ENCODE assay signal across 17 mouse cellular contexts in genomic region chr2:34553580-34554231, GRCm38 (mm10).
DNase-seq lines count a peak whose midpoint lies in the region; ATAC-seq and TF ChIP-seq lines count a peak whose summit lies in the region.
"Had no signal": no experiment of that assay in that cellular context is flagged by ENCODE, and none has a peak within 500 bp of the region (broad histone marks: within the 10 kb centered on the region; RNA-seq: fewer than 3 reads in every experiment).

No protein-coding gene starts in this region.

- no peak overlapping the region for H3K9ac ChIP-seq in lung, embryonic 14.5 days
- no peak overlapping the region for H3K9ac ChIP-seq in heart, embryonic 13.5 days
- no peak overlapping the region for H3K9ac ChIP-seq in stomach, embryonic 14.5 days (replicated peaks; ENCODE audit: low read depth, low read length)
- H3K9ac ChIP-seq: forebrain, embryonic 12.5 days; hindbrain, embryonic 13.5 days had no signal

- no peak overlapping the region for H3K4me3 ChIP-seq in lung, embryonic 14.5 days (ENCODE audit: low read depth, low read length)
- H3K4me3 ChIP-seq in heart, embryonic 13.5 days, result no peak overlapping the region
- no peak overlapping the region for H3K4me3 ChIP-seq in stomach, embryonic 14.5 days (ENCODE audit: low read depth, low read length)
- H3K4me3 ChIP-seq: forebrain, embryonic 12.5 days; hindbrain, embryonic 13.5 days; layer of hippocampus, adult 2 months; midbrain, embryonic 10.5 days had no signal

- H3K36me3 ChIP-seq in lung, embryonic 14.5 days (ENCODE audit: insufficient read depth), result no peaks in the 10 kb centered on the region
- peaks cover 5% of the 10 kb centered on the region; the same call in 1 of the 2 replicates for H3K36me3 ChIP-seq in heart, embryonic 13.5 days
- no peaks in the 10 kb centered on the region for H3K36me3 ChIP-seq in stomach, embryonic 14.5 days (ENCODE audit: control insufficient read depth, insufficient read depth, low read length)
- H3K36me3 ChIP-seq: forebrain, embryonic 12.5 days; hindbrain, embryonic 13.5 days; midbrain, embryonic 10.5 days had no signal

- TF ChIP-seq CTCF in lung, embryonic 14.5 days (IDR thresholded peaks at IDR 0.05; ENCODE audit: low read depth), result no peak

- no peaks in the 10 kb centered on the region for H3K9me3 ChIP-seq in lung, embryonic 14.5 days (ENCODE audit: low read depth, low read length)
- H3K9me3 ChIP-seq in heart, embryonic 13.5 days, result no peaks in the 10 kb centered on the region
- H3K9me3 ChIP-seq in stomach, embryonic 14.5 days (ENCODE audit: control insufficient read depth, low read depth, low read length), result no peaks in the 10 kb centered on the region
- H3K9me3 ChIP-seq: forebrain, embryonic 12.5 days; G1E; hindbrain, embryonic 13.5 days; midbrain, embryonic 10.5 days had no signal

- no peaks in the 10 kb centered on the region for H3K27me3 ChIP-seq in lung, embryonic 14.5 days (ENCODE audit: insufficient read depth, low read length)
- no peaks in the 10 kb centered on the region for H3K27me3 ChIP-seq in heart, embryonic 13.5 days (replicated peaks)
- H3K27me3 ChIP-seq in stomach, embryonic 14.5 days (ENCODE audit: control insufficient read depth, insufficient read depth, low read length), result no peaks in the 10 kb centered on the region
- H3K27me3 ChIP-seq: forebrain, embryonic 12.5 days; hindbrain, embryonic 13.5 days had no signal

- H3K4me2 ChIP-seq in lung, embryonic 14.5 days, result no peak overlapping the region
- H3K4me2 ChIP-seq in heart, embryonic 13.5 days, result no peak overlapping the region
- H3K4me2 ChIP-seq in stomach, embryonic 14.5 days (replicated peaks; ENCODE audit: low read depth, low read length), result no peak overlapping the region
- H3K4me2 ChIP-seq: forebrain, embryonic 12.5 days; hindbrain, embryonic 13.5 days had no signal

- peaks cover 11% of the 10 kb centered on the region; the same call in 1 of the 2 replicates for H3K4me1 ChIP-seq in lung, embryonic 14.5 days (ENCODE audit: insufficient read depth)
- peaks cover 49% of the 10 kb centered on the region for H3K4me1 ChIP-seq in heart, embryonic 13.5 days
- H3K4me1 ChIP-seq in stomach, embryonic 14.5 days (ENCODE audit: control insufficient read depth, insufficient read depth, low read length), result peaks cover 42% of the 10 kb centered on the region

- intact Hi-C loops in heart, postnatal 25 days (cut with DNase I), result no loop called here

- WGBS in lung, embryonic 14.5 days, result 41% methylated on average over 6 of the region's 6 CpGs
- 42% methylated on average over 6 of the region's 6 CpGs for WGBS in heart, embryonic 13.5 days
- 53% methylated on average over 6 of the region's 6 CpGs for WGBS in stomach, embryonic 14.5 days

- peak; percentile 60; the same call in 1 of the 2 replicates for ATAC-seq in lung, embryonic 14.5 days (ENCODE audit: insufficient read depth)
- no peak for ATAC-seq in heart, embryonic 13.5 days (ENCODE audit: extremely low read depth, insufficient number of reproducible peaks, low FRiP score, low TSS enrichment)
- no peak for ATAC-seq in stomach, embryonic 14.5 days (ENCODE audit: insufficient number of reproducible peaks, insufficient read depth, low FRiP score, low read depth)

- peak; percentile 70 for DNase-seq in lung, embryonic 14.5 days
- DNase-seq in lung, postnatal 14 days, result no peak
- DNase-seq in heart, postnatal 25 days (ENCODE audit: low spot score), result peak; percentile 6
- DNase-seq in urinary bladder, postnatal 4 days (ENCODE audit: low spot score in 2 of 2), result no peak
- no peak for DNase-seq in thymus, postnatal 0 days (ENCODE audit: low spot score)
- no peak for DNase-seq in layer of hippocampus, adult 9-10 months (ENCODE audit: low spot score)
- DNase-seq: cerebellum, postnatal 25 days; kidney, adult 11 months; lung, adult 2 months had no signal

- no peak overlapping the region for H3K27ac ChIP-seq in lung, embryonic 14.5 days (ENCODE audit: low read depth)
- peak overlapping the region; percentile 50 for H3K27ac ChIP-seq in heart, embryonic 13.5 days (replicated peaks)
- peak overlapping the region; percentile 75; the same call in 1 of the 2 replicates for H3K27ac ChIP-seq in stomach, embryonic 14.5 days (ENCODE audit: low read length)
- H3K27ac ChIP-seq: forebrain, embryonic 12.5 days; hindbrain, embryonic 13.5 days; kidney, postnatal 0 days; layer of hippocampus, adult 2 months; midbrain, embryonic 10.5 days had no signal

Comparison
In these comparisons a context has a peak if more than half of its experiments do, and no peak if none do; other contexts are left out.
1. DNase-seq: peak in lung, embryonic 14.5 days (single experiment) and heart, postnatal 25 days (single experiment); none in lung, postnatal 14 days (single experiment), urinary bladder, postnatal 4 days (0 of 2), thymus, postnatal 0 days (single experiment) and layer of hippocampus, adult 9-10 months (single experiment).